Mouse (Mus musculus) spleen, adult 2 months (tissue): ENCODE data around the gene Vamp1.

Experiments
- CTCF ChIP-seq: fragments of 200-500 bp; IDR thresholded peaks from 2 replicates; pipeline ENCODE4 v1.5.1; 2011; ENCODE audit warnings: mild to moderate bottlenecking, inconsistent platforms; ENCODE audit not compliant: insufficient read depth, insufficient read length, insufficient replicate concordance; ENCODE audit errors: extremely low read depth
- POLR2A ChIP-seq: fragments of 200-500 bp; IDR thresholded peaks from 2 replicates; pipeline ENCODE4 v1.6.1; 2011; ENCODE audit warnings: low read depth, low read length, inconsistent platforms

GRCm38 (mm10) chr6:125244551-125244950, 29.2 kb downstream of the Vamp1 start:
- TF ChIP-seq CTCF: no peak
- no peak for TF ChIP-seq POLR2A
